ENCODE assay signal across 8 mouse cellular contexts in the genomic region with DNA sequence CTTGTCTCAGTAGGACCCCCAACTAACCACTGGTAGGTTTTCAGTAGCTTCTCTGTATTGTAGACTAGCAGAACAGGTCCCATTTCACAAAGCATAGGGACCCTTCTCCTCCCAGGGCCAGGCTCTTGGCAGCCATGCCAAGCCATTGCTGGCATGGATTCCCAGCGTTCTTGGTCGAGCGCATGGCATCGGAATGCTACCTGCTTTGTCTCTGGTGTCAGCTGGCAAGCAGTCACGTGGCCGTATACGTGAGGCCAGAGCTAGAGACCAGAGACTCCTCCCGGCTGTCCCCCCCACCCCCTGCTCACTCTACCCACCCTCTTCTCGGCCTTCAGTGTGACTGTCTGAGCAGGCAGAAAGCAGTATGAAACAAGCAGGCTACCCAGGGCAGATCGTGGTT. TPM values are rescaled to one million over a fixed set of nuclear protein-coding genes. Genes with fewer than 3 reads are reported as not detected.
DNase-seq lines count a peak whose midpoint lies in the region; ATAC-seq and TF ChIP-seq lines count a peak whose summit lies in the region.

No protein-coding gene starts in this region.

- peak; percentile 68 for ATAC-seq in hindbrain, embryonic 16.5 days
- no peak for ATAC-seq in megakaryocyte progenitor cell, adult 5-6 weeks (replicated peaks; ENCODE audit: poor library complexity)

- no peak for TF ChIP-seq CTCF in thymus, adult 2 months (IDR thresholded peaks at IDR 0.05; ENCODE audit: borderline replicate concordance, control insufficient read depth, extremely low read depth, insufficient read depth, low read length, poor library complexity)

- H3K9me3 ChIP-seq in hindbrain, embryonic 16.5 days (ENCODE audit: control insufficient read depth, low read length), result no peaks in the 10 kb centered on the region

- no peaks in the 10 kb centered on the region for H3K27me3 ChIP-seq in hindbrain, embryonic 16.5 days (replicated peaks; ENCODE audit: control insufficient read depth, insufficient read depth, low read length)
- H3K27me3 ChIP-seq in myocyte (ENCODE audit: control insufficient read depth, insufficient read depth, insufficient read length), result no peaks in the 10 kb centered on the region
- no peaks in the 10 kb centered on the region for H3K27me3 ChIP-seq in thymus, adult 2 months (ENCODE audit: control insufficient read depth, insufficient read depth, low read length)

- H3K4me1 ChIP-seq in hindbrain, embryonic 16.5 days (ENCODE audit: control insufficient read depth, insufficient read depth, low read depth, low read length), result peaks cover 59% of the 10 kb centered on the region
- H3K4me1 ChIP-seq in thymus, adult 2 months (replicated peaks; ENCODE audit: control insufficient read depth, insufficient read depth, low read length), result peaks cover 9% of the 10 kb centered on the region

- H3K36me3 ChIP-seq in hindbrain, embryonic 16.5 days (ENCODE audit: control insufficient read depth, insufficient read depth, low read length), result no peaks in the 10 kb centered on the region; the same call in 1 of the 2 replicates
- peaks cover 33% of the 10 kb centered on the region for H3K36me3 ChIP-seq in myocyte (ENCODE audit: control insufficient read depth, insufficient read depth)
- no peaks in the 10 kb centered on the region; the same call in 1 of the 2 replicates for H3K36me3 ChIP-seq in thymus, adult 2 months (ENCODE audit: control insufficient read depth, insufficient read depth, low read length)

- peak overlapping the region; percentile 92 for H3K27ac ChIP-seq in hindbrain, embryonic 16.5 days (ENCODE audit: low read depth, low read length)
- H3K27ac ChIP-seq in thymus, adult 2 months (ENCODE audit: control insufficient read depth, insufficient read depth, low read length), result no peak overlapping the region

- peak overlapping the region; percentile 65 for H3K9ac ChIP-seq in hindbrain, embryonic 16.5 days (ENCODE audit: low read depth, low read length)

- H3K79me2 ChIP-seq in myocyte (ENCODE audit: control insufficient read depth, insufficient read depth), result peaks cover 100% of the 10 kb centered on the region

- TF ChIP-seq POLR2A in myocyte (IDR thresholded peaks at IDR 0.05; ENCODE audit: insufficient read length, low read depth), result peak; percentile 77
- no peak for TF ChIP-seq POLR2A in thymus, adult 2 months (IDR thresholded peaks at IDR 0.05; ENCODE audit: control insufficient read depth, extremely low read depth, insufficient read depth, low read length, poor library complexity)

- peak; percentile 86 for DNase-seq in adrenal gland, adult 2 months
- DNase-seq in adrenal gland, adult 18-20 months (ENCODE audit: low spot score in 2 of 2), result no peak
- DNase-seq in lung, adult 18-20 months, result peak; percentile 79 to 87
- no peak for DNase-seq in lung, postnatal 10 days
- DNase-seq in thymus, adult 2 months, result no peak

- 32% methylated on average over 10 of the region's 10 CpGs for WGBS in hindbrain, embryonic 16.5 days
- WGBS in thymus, adult 2 months, result 94% methylated on average over 10 of the region's 10 CpGs

- peak overlapping the region; percentile 80 for H3K4me2 ChIP-seq in hindbrain, embryonic 16.5 days (ENCODE audit: low read length)
- H3K4me2 ChIP-seq in myocyte (ENCODE audit: low read depth), result peak overlapping the region; percentile 97

- H3K4me3 ChIP-seq in hindbrain, embryonic 16.5 days (ENCODE audit: low read length), result peak overlapping the region; percentile 41
- H3K4me3 ChIP-seq in myocyte, result peak overlapping the region; percentile 95
- H3K4me3 ChIP-seq in thymus, adult 2 months (ENCODE audit: control insufficient read depth, insufficient read depth, low read length), result no peak overlapping the region

- peak overlapping the region; percentile 36 for H3ac ChIP-seq in myocyte (ENCODE audit: control insufficient read depth, insufficient read length)

TF ChIP-seq in myocyte, 11 proteins besides CTCF, POLR2A, EP300 and RAD21:
- TF ChIP-seq SRF (IDR thresholded peaks at IDR 0.05; ENCODE audit: control insufficient read depth, insufficient read length, low read depth) (no peak), REST (IDR thresholded peaks at IDR 0.05; ENCODE audit: insufficient read depth, insufficient read length) (no peak), TCF3 (IDR thresholded peaks at IDR 0.05; ENCODE audit: insufficient read length, low read depth) (no peak), MAX (IDR thresholded peaks at IDR 0.05; ENCODE audit: low read depth) (no peak), USF1 (IDR thresholded peaks at IDR 0.05; ENCODE audit: low read depth) (peak; percentile 93), CEBPB (IDR thresholded peaks at IDR 0.05; ENCODE audit: insufficient read depth, poor library complexity, severe bottlenecking) (no peak), TCF12 (IDR thresholded peaks at IDR 0.05; ENCODE audit: insufficient read depth, poor library complexity, severe bottlenecking) (no peak), MYOG (IDR thresholded peaks at IDR 0.05; ENCODE audit: control insufficient read depth in 1 of 3, insufficient read depth in 1 of 3, insufficient read length in 2 of 3, low read depth in 2 of 3) (peak in 2 of 3 experiments; percentile 86 to 93), POLR2AphosphoS2 (IDR thresholded peaks at IDR 0.05; ENCODE audit: insufficient read length, low read depth) (peak; percentile 82), MYOD1 (IDR thresholded peaks at IDR 0.05; ENCODE audit: control insufficient read depth in 1 of 3, insufficient read length in 2 of 3, low read depth in 2 of 3) (peak in 2 of 3 experiments; percentile 81 to 84), E2F4 (IDR thresholded peaks at IDR 0.05; ENCODE audit: insufficient read depth) (no peak)

RNA-seq across cellular contexts. Expression of a gene that starts 56.9 kb away (rescaled TPM):
- 10 to 100 TPM; 37.2 to 48.9 TPM for total RNA-seq in adrenal gland, adult 2 months (2021)
- 6.3 and 8.5 TPM in 2 replicates for polyA plus RNA-seq in adrenal gland, adult 2 months (2012; rRNA removed)
- 100 to 1,000 TPM in 1 of 2 experiments, 10 to 100 TPM in 1; 30.9 to 107 TPM for total RNA-seq in adrenal gland, adult 18-20 months (2021)
- polyA plus RNA-seq in hindbrain, embryonic 16.5 days (2015; fragmentation: Nextera tagmentation; extraction: Ambion mirVana), result 2.7 and 2.9 TPM in 2 replicates
- 0.12 TPM for polyA plus RNA-seq in myocyte (2012; fragmentation: generic; extraction: Trizol)
- not detected in 2 replicates for total RNA-seq in megakaryocyte progenitor cell, adult 5-6 weeks (2015)
- not detected in 2 replicates for total RNA-seq in megakaryocyte progenitor cell, adult 5-6 weeks (2017)
- 1.3 and 1.9 TPM in 2 replicates for polyA plus RNA-seq in thymus, adult 2 months (2012; rRNA removed)

Comparison
In these comparisons a context has a peak if more than half of its experiments do, and no peak if none do; other contexts are left out.
1. DNase-seq: peak in adrenal gland, adult 2 months (single experiment) and lung, adult 18-20 months (2 of 2); none in adrenal gland, adult 18-20 months (0 of 2), lung, postnatal 10 days (single experiment) and thymus, adult 2 months (single experiment).